Mouse (Mus musculus): Measurements from ENCODE around the gene Slc35f6. TPM values are rescaled to one million over a fixed set of nuclear protein-coding genes. Genes with fewer than 3 reads are reported as not detected.

Slc35f6 gene
- polyA plus RNA-seq, 1 experiment = 36.9 TPM

DNA sequence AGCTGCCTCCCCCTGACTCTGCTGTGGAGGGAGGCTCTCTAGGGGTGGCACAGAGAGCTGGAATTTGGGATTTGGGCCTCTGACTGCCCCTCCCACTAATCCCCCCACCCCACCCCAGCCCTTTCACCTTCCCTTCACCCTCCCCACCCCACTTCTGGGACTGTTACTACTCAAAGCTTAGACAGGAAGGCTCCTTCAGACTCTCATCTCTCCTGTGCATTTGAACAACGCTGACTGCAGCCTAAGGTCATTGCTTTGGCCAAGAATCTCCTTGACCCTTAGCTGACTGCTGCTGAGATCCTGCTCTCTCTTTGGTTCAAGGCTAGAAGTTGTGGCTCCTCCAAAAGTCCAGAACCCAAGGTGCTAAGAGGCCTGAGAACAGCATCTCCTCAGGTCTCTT, 36.6 kb upstream of the Slc35f6 start:
- no peaks in the 10 kb centered on the region for H3K4me1 ChIP-seq (ENCODE audit: control insufficient read depth, insufficient read depth, low read length)
- no peak overlapping the region for H3K4me3 ChIP-seq (ENCODE audit: insufficient read depth, low read length)
- no peak overlapping the region for H3K27ac ChIP-seq (ENCODE audit: insufficient read depth, low read length)
- TF ChIP-seq CTCF (IDR thresholded peaks at IDR 0.05; ENCODE audit: borderline replicate concordance, insufficient read depth, low read length) = no peak
- no peak for TF ChIP-seq POLR2A (IDR thresholded peaks at IDR 0.05; ENCODE audit: low read depth, low read length)

DNA sequence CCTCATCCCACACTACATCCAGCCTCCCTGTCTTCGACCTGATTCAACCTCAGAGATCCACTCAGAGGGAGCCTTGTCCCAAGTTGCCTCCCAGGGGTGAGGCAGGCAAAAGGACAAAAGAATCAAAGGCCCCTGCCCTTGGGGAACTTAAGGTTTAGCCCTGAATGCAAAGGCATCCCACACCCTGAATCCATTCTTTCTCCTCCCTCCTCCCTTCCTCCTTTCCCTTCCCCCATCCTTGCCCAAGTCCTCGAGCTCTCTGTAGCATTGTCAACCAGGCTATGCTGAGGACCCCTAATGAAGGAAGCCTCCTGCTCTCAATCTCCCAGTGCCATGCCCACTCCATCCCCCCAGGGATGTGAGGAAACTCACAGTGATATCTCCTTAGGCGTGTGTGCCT, 36.0 kb upstream of the Slc35f6 start:
- no peaks in the 10 kb centered on the region for H3K4me1 ChIP-seq (ENCODE audit: control insufficient read depth, insufficient read depth, low read length)
- no peak overlapping the region for H3K27ac ChIP-seq (ENCODE audit: insufficient read depth, low read length)
- TF ChIP-seq POLR2A (IDR thresholded peaks at IDR 0.05; ENCODE audit: low read depth, low read length) (no peak), CTCF (IDR thresholded peaks at IDR 0.05; ENCODE audit: borderline replicate concordance, insufficient read depth, low read length) (no peak)
- H3K4me3 ChIP-seq (ENCODE audit: insufficient read depth, low read length) = no peak overlapping the region

DNA sequence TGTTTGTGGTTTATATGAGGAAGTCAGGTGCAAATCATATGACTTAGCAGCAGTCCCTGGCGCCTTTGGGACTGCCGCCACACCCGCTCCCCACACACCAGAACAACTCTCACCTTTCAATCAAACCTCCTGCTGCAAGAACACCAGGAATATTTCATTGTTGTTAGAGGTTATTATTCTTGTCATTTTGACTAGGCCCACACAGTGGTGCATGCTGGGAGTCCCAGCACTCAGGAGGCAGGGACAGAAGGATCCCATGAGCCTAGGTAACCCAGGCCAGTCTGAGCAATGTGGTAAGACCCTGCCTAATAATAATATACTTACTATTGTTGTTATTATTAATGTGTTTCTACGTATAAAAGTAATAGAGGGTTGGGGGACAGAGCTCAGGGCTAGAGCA, 35.2 kb upstream of the Slc35f6 start:
- Histone ChIP-seq H3K27ac (ENCODE audit: insufficient read depth, low read length) (no peak overlapping the region), H3K4me1 (ENCODE audit: control insufficient read depth, insufficient read depth, low read length) (no peaks in the 10 kb centered on the region), H3K4me3 (ENCODE audit: insufficient read depth, low read length) (no peak overlapping the region)
- no peak for TF ChIP-seq POLR2A (IDR thresholded peaks at IDR 0.05; ENCODE audit: low read depth, low read length)
- no peak for TF ChIP-seq CTCF (IDR thresholded peaks at IDR 0.05; ENCODE audit: borderline replicate concordance, insufficient read depth, low read length)

DNA sequence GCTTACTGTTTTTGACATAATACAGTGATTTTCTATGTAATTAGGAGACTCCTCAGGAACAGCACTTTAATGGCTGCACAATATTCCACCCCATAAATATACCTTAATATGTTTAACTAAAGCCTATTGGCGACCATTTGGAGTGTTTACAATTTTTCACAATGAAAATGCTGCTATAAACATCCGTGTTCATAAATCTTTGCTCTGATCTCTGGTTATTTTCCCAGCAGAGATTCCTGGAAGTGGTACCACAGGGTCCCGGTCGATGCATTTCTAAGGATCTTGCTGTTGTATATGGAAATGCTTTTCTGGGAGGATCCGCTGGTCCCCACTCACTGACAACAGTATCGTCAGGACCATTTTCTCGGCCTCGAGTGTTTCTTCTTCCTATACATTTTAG, 34.5 kb upstream of the Slc35f6 start:
- H3K4me3 ChIP-seq (ENCODE audit: insufficient read depth, low read length) = no peak overlapping the region
- no peaks in the 10 kb centered on the region for H3K4me1 ChIP-seq (ENCODE audit: control insufficient read depth, insufficient read depth, low read length)
- H3K27ac ChIP-seq (ENCODE audit: insufficient read depth, low read length) = no peak overlapping the region
- TF ChIP-seq CTCF (IDR thresholded peaks at IDR 0.05; ENCODE audit: borderline replicate concordance, insufficient read depth, low read length) (no peak), POLR2A (IDR thresholded peaks at IDR 0.05; ENCODE audit: low read depth, low read length) (no peak)

DNA sequence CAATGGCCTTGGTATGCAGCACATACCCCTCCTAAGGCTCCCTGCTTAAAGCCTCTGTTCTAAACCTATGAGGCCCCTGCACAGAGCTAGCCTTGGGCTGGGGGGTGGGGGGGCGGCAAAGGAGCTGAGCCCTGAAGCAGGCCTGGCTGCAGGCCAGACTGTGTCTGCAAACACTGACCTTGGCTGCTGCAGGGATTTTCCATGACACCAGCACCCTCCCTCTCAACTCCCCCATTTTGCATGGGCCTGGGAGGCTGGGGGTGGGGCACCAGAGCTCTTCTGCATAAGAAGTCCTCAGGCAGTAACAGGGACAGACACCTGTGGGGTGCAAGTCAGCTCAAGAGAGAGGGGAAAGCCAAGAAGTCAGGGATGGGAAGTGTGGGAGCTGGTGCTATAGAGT, 33.5 kb upstream of the Slc35f6 start:
- TF ChIP-seq POLR2A (IDR thresholded peaks at IDR 0.05; ENCODE audit: low read depth, low read length) = no peak
- no peak for TF ChIP-seq CTCF (IDR thresholded peaks at IDR 0.05; ENCODE audit: borderline replicate concordance, insufficient read depth, low read length)
- no peak overlapping the region for H3K4me3 ChIP-seq (ENCODE audit: insufficient read depth, low read length)
- no peak overlapping the region for H3K27ac ChIP-seq (ENCODE audit: insufficient read depth, low read length)
- H3K4me1 ChIP-seq (ENCODE audit: control insufficient read depth, insufficient read depth, low read length) = no peaks in the 10 kb centered on the region

DNA sequence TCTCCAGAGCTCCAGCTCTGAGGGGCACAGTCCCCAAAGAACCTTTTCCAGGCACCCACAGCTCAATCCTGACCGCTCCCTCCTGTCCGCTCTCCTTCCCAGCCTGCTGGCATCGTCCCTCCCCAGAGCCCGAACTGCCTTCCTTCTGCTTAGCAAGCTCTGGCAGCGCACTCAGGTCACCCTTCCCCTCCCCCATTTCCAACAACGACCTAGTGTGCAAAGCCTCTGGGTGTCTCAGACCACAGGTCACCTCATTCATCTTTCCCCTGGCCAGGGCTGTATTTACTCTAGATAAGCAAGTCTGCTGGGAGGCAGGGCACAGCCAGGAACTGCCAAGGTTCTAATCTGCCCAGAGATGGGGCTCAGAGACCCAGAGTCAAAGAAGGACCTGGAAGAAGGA, 32.3 kb upstream of the Slc35f6 start:
- H3K27ac ChIP-seq (ENCODE audit: insufficient read depth, low read length) = no peak overlapping the region
- TF ChIP-seq POLR2A (IDR thresholded peaks at IDR 0.05; ENCODE audit: low read depth, low read length) = no peak
- no peak for TF ChIP-seq CTCF (IDR thresholded peaks at IDR 0.05; ENCODE audit: borderline replicate concordance, insufficient read depth, low read length)
- no peak overlapping the region for H3K4me3 ChIP-seq (ENCODE audit: insufficient read depth, low read length)

DNA sequence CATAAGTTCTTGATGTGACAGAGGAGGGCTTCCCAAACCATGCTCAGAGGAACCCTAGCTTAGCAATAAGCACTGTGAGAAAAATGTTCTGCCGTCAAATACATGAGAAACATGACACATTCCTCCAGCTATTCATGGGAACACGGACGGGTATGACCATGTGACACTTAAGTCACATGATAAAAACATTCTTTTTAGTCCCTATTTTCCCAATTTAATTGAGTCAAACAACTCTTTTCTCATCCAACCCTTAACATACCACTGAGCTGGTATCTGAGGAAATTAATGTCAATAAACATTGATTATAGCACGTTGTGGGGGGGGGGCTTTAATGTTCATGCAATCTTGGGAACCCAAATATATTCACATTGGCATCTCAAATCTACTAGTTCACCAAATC, 31.9 kb upstream of the Slc35f6 start:
- H3K4me3 ChIP-seq (ENCODE audit: insufficient read depth, low read length) = no peak overlapping the region
- TF ChIP-seq POLR2A (IDR thresholded peaks at IDR 0.05; ENCODE audit: low read depth, low read length) (no peak), CTCF (IDR thresholded peaks at IDR 0.05; ENCODE audit: borderline replicate concordance, insufficient read depth, low read length) (no peak)
- H3K4me1 ChIP-seq (ENCODE audit: control insufficient read depth, insufficient read depth, low read length) = no peaks in the 10 kb centered on the region
- no peak overlapping the region for H3K27ac ChIP-seq (ENCODE audit: insufficient read depth, low read length)

More for the DNA sequence above, 32.3 kb upstream of the Slc35f6 start:
- H3K4me1 ChIP-seq (ENCODE audit: control insufficient read depth, insufficient read depth, low read length) = no peaks in the 10 kb centered on the region

DNA sequence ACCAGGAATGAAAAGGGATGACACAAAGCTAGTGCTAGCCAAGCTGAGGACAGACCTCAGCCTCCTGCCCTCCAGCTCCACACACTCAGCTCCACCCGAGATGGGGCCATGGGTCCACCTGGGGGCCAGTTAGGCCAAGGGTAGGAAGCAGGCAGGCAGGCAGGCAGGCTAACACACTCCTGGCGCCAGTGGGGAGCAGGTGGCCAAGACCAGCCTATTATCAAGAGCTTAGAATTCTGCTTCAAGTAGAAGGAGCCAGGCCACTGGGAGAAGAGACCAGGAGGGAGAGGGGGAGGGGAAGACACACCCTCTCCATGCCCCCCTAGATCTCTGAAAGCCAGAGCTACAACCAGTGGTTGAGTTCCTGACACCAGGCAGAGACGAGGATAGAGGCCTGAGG, 31.1 kb upstream of the Slc35f6 start:
- H3K4me1 ChIP-seq (ENCODE audit: control insufficient read depth, insufficient read depth, low read length) = no peaks in the 10 kb centered on the region
- H3K27ac ChIP-seq (ENCODE audit: insufficient read depth, low read length) = no peak overlapping the region
- TF ChIP-seq CTCF (IDR thresholded peaks at IDR 0.05; ENCODE audit: borderline replicate concordance, insufficient read depth, low read length) (no peak), POLR2A (IDR thresholded peaks at IDR 0.05; ENCODE audit: low read depth, low read length) (no peak)

DNA sequence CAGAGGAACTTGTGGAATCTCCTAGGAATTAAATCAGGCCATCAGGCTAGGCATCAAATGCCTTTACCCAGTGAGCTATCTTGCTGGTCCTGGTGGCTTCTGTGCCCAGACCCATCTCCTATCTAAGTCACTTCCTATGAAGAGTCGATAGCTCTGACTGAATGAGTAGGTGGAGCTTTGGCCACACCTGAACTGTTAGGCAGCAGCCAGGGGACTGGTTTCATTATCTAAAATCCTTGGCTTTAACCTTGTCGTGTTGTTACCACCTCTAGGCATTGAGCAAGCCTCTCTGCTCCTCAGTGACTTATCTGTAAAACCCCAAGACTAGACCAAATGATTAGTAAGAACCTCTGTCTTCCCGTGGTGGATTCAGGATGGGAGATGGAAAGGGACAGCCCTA, 30.4 kb upstream of the Slc35f6 start:
- TF ChIP-seq CTCF (IDR thresholded peaks at IDR 0.05; ENCODE audit: borderline replicate concordance, insufficient read depth, low read length) (no peak), POLR2A (IDR thresholded peaks at IDR 0.05; ENCODE audit: low read depth, low read length) (no peak)
- Histone ChIP-seq H3K4me3 (ENCODE audit: insufficient read depth, low read length) (no peak overlapping the region), H3K27ac (ENCODE audit: insufficient read depth, low read length) (no peak overlapping the region), H3K4me1 (ENCODE audit: control insufficient read depth, insufficient read depth, low read length) (no peaks in the 10 kb centered on the region)

More for the DNA sequence above, 31.1 kb upstream of the Slc35f6 start:
- no peak overlapping the region for H3K4me3 ChIP-seq (ENCODE audit: insufficient read depth, low read length)

DNA sequence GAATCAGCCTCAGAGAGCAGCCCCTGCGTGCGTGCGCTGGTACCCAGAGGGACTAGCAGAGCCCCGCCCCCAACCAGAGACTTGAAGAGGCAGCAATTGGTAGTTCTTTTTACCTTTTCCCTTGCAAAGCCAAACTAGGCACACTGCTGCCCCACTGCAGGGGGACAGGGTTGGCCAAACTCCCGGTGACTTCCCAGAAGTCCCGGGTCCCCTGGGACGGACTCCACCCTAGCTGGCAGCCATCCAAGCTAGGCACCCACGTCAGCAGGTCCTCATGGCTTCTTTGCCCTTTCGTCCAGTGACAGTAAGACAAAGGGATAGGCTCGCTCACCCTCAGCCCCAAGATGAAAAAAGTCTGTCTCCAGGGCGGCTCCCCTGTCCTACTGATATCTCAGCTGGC, 29.9 kb upstream of the Slc35f6 start:
- no peaks in the 10 kb centered on the region for H3K4me1 ChIP-seq (ENCODE audit: control insufficient read depth, insufficient read depth, low read length)
- TF ChIP-seq CTCF (IDR thresholded peaks at IDR 0.05; ENCODE audit: borderline replicate concordance, insufficient read depth, low read length) (no peak), POLR2A (IDR thresholded peaks at IDR 0.05; ENCODE audit: low read depth, low read length) (no peak)
- H3K27ac ChIP-seq (ENCODE audit: insufficient read depth, low read length) = no peak overlapping the region
- H3K4me3 ChIP-seq (ENCODE audit: insufficient read depth, low read length) = no peak overlapping the region

All from embryonic fibroblast, embryonic 13.5 days (primary cell).